Mouse (Mus musculus) limb, embryonic 11.5 days (tissue): ENCODE data around the gene Ilf3. TPM values are rescaled to one million over a fixed set of nuclear protein-coding genes. Genes with fewer than 3 reads are reported as not detected.
A peak's percentile ranks its signal among the peaks of the same experiment; 100 is the strongest.

Source experiments
- ATAC-seq: fragments of 200-750 bp; cut with Nextera tagmentation; 2 replicates; pipeline ENCODE4 v1.8.0; 2017; ENCODE audit warnings: low read depth; ENCODE audit not compliant: insufficient number of reproducible peaks, low FRiP score, low TSS enrichment
- DNase-seq: peaks from one replicate; pipeline ENCODE4 v3.0.0-alpha.2; 2015; ENCODE audit warnings: low spot score
- H3K27ac ChIP-seq: fragments of 300-500 bp; sonication (generic); replicated peaks from 2 replicates; pipeline ENCODE4 v1.5.1; 2014; ENCODE audit warnings: low read depth, mild to moderate bottlenecking, low read length
- H3K27me3 ChIP-seq: fragments of 300-500 bp; sonication (generic); 2 replicates; pipeline ENCODE4 v1.6.1; 2014; ENCODE audit warnings: mild to moderate bottlenecking, low read length, mixed read lengths; ENCODE audit not compliant: control insufficient read depth, insufficient read depth
- H3K36me3 ChIP-seq: fragments of 300-500 bp; sonication (generic); 2 replicates; pipeline ENCODE4 v1.6.1; 2014; ENCODE audit warnings: mild to moderate bottlenecking, low read length, moderate library complexity, mixed read lengths; ENCODE audit not compliant: control insufficient read depth, insufficient read depth
- H3K4me1 ChIP-seq: fragments of 300-500 bp; sonication (generic); 2 replicates; pipeline ENCODE4 v1.6.1; 2014; ENCODE audit warnings: low read length, mixed read lengths; ENCODE audit not compliant: control insufficient read depth, insufficient read depth
- H3K4me2 ChIP-seq: fragments of 300-500 bp; sonication (generic); 2 replicates; pipeline ENCODE4 v1.6.1; 2014; ENCODE audit warnings: low read depth, mild to moderate bottlenecking, moderate library complexity; ENCODE audit not compliant: severe bottlenecking
- H3K4me3 ChIP-seq: fragments of 300-500 bp; sonication (generic); 2 replicates; pipeline ENCODE4 v1.5.1; 2014; ENCODE audit warnings: low read depth, low read length
- H3K9ac ChIP-seq: fragments of 300-500 bp; sonication (generic); 2 replicates; pipeline ENCODE4 v1.6.1; 2014; ENCODE audit warnings: mild to moderate bottlenecking, low read length
- H3K9me3 ChIP-seq: fragments of 300-500 bp; sonication (generic); 2 replicates; pipeline ENCODE4 v1.6.1; 2016; ENCODE audit warnings: low read length; ENCODE audit not compliant: control insufficient read depth
- WGBS: fragments of 180-500 bp; shearing (Covaris S2); extraction: QIAGEN DNeasy Blood & Tissue Kit; methylation state at CpG from one replicate; pipeline ENCODE4 v1.1.7; 2014; 5-methylcytosine and 5-hydroxymethylcytosine counted together
- polyA plus RNA-seq: library from polyadenylated mRNA; unstranded; fragments of >200 nt; fragmentation: Nextera tagmentation; extraction: Ambion mirVana; gene quantifications from 2 replicates; pipeline ENCODE4 v1.2.1, GENCODE M21; 2014

The Ilf3 gene
- polyA plus RNA-seq, 1 experiment from 2014 or later, result 268 TPM

GRCm38 (mm10) chr9:21401042-21401441 lies 33.4 kb downstream of the Ilf3 start:
- Histone ChIP-seq H3K27me3 (no peaks in the 10 kb centered on the region), H3K9me3 (no peaks in the 10 kb centered on the region; the same call in 1 of the 2 replicates), H3K27ac (no peak overlapping the region), H3K4me2 (no peak overlapping the region), H3K9ac (no peak overlapping the region), H3K36me3 (peaks cover 45% of the 10 kb centered on the region), H3K4me1 (no peaks in the 10 kb centered on the region), H3K4me3 (no peak overlapping the region)
- DNase-seq (no peak), ATAC-seq (no peak)
- 96% methylated on average over 9 of the region's 9 CpGs for WGBS

GRCm38 (mm10) chr9:21402764-21403253 lies 35.1 kb downstream of the Ilf3 start:
- Histone ChIP-seq H3K27me3 (no peaks in the 10 kb centered on the region), H3K9me3 (no peaks in the 10 kb centered on the region; the same call in 1 of the 2 replicates), H3K4me2 (no peak overlapping the region), H3K36me3 (peaks cover 44% of the 10 kb centered on the region), H3K4me3 (no peak overlapping the region), H3K4me1 (no peaks in the 10 kb centered on the region), H3K9ac (no peak overlapping the region), H3K27ac (no peak overlapping the region)
- DNase-seq (no peak), ATAC-seq (no peak)
- 88% methylated on average over 11 of the region's 11 CpGs for WGBS

- H3K4me1 ChIP-seq, result no peaks in the 10 kb centered on the region
- no peaks in the 10 kb centered on the region; the same call in 1 of the 2 replicates for H3K9me3 ChIP-seq
- DNase-seq (no peak), ATAC-seq (no peak)
- peaks cover 41% of the 10 kb centered on the region for H3K36me3 ChIP-seq
- WGBS, result 95% methylated on average over 5 of the region's 5 CpGs
- no peak overlapping the region for H3K4me2 ChIP-seq
- H3K27ac ChIP-seq, result no peak overlapping the region
- H3K9ac ChIP-seq, result no peak overlapping the region
- H3K27me3 ChIP-seq, result no peaks in the 10 kb centered on the region
- no peak overlapping the region for H3K4me3 ChIP-seq
Measured at GRCm38 (mm10) chr9:21403745-21404144, 36.1 kb downstream of the Ilf3 start.

GRCm38 (mm10) chr9:21405525-21405924 lies 37.9 kb downstream of the Ilf3 start:
- DNase-seq, result no peak
- peaks cover 40% of the 10 kb centered on the region for H3K36me3 ChIP-seq
- H3K4me3 ChIP-seq, result no peak overlapping the region
- no peaks in the 10 kb centered on the region for H3K27me3 ChIP-seq
- no peak overlapping the region for H3K27ac ChIP-seq
- H3K4me2 ChIP-seq, result no peak overlapping the region
- WGBS, result 67% methylated on average over 4 of the region's 4 CpGs
- no peak for ATAC-seq
- H3K4me1 ChIP-seq, result no peaks in the 10 kb centered on the region
- H3K9ac ChIP-seq, result no peak overlapping the region
- no peaks in the 10 kb centered on the region; the same call in 1 of the 2 replicates for H3K9me3 ChIP-seq

GRCm38 (mm10) chr9:21407951-21408350 lies 40.3 kb downstream of the Ilf3 start:
- WGBS, result 18% methylated on average over 4 of the region's 4 CpGs
- no peaks in the 10 kb centered on the region for H3K27me3 ChIP-seq
- H3K27ac ChIP-seq, result no peak overlapping the region
- no peak overlapping the region for H3K4me2 ChIP-seq
- no peaks in the 10 kb centered on the region; the same call in 1 of the 2 replicates for H3K9me3 ChIP-seq
- no peak for ATAC-seq
- H3K4me1 ChIP-seq, result no peaks in the 10 kb centered on the region
- H3K4me3 ChIP-seq, result no peak overlapping the region
- H3K36me3 ChIP-seq, result peaks cover 29% of the 10 kb centered on the region
- no peak overlapping the region for H3K9ac ChIP-seq
- peak; percentile 61 for DNase-seq

- H3K9me3 ChIP-seq, result no peaks in the 10 kb centered on the region; the same call in 1 of the 2 replicates
- WGBS, result 81% methylated on average over 7 of the region's 7 CpGs
- H3K36me3 ChIP-seq, result peaks cover 25% of the 10 kb centered on the region
- no peaks in the 10 kb centered on the region for H3K27me3 ChIP-seq
- no peak overlapping the region for H3K4me3 ChIP-seq
- no peak overlapping the region for H3K27ac ChIP-seq
- H3K4me1 ChIP-seq, result no peaks in the 10 kb centered on the region
- DNase-seq (no peak), ATAC-seq (no peak)
- no peak overlapping the region for H3K9ac ChIP-seq
- no peak overlapping the region for H3K4me2 ChIP-seq
Measured at GRCm38 (mm10) chr9:21408624-21409023, 41.0 kb downstream of the Ilf3 start.

- H3K9ac ChIP-seq, result no peak overlapping the region
- no peak for ATAC-seq
- peak; percentile 90 for DNase-seq
- H3K27me3 ChIP-seq, result no peaks in the 10 kb centered on the region
- 37% methylated on average over 9 of the region's 9 CpGs for WGBS
- H3K9me3 ChIP-seq, result no peaks in the 10 kb centered on the region; the same call in 1 of the 2 replicates
- H3K4me2 ChIP-seq, result no peak overlapping the region
- peaks cover 15% of the 10 kb centered on the region for H3K36me3 ChIP-seq
- no peak overlapping the region for H3K4me3 ChIP-seq
- no peaks in the 10 kb centered on the region for H3K4me1 ChIP-seq
- H3K27ac ChIP-seq, result no peak overlapping the region
Measured at GRCm38 (mm10) chr9:21409592-21410317, 42.1 kb downstream of the Ilf3 start.

GRCm38 (mm10) chr9:21411669-21412550 lies 44.2 kb downstream of the Ilf3 start, which contains the start of gene Qtrt1:
TSS of gene Qtrt1 (plus strand) at chr9:21411837.
- WGBS, result 2% methylated on average over 53 of the region's 53 CpGs
- DNase-seq, result peak; percentile 87
- H3K27ac ChIP-seq, result no peak within 1 kb of the TSS
- peak within 1 kb of the TSS; percentile 76 for H3K9ac ChIP-seq
- peak within 1 kb of the TSS; percentile 65 for H3K4me3 ChIP-seq
- peak within 1 kb of the TSS; percentile 83 for H3K4me2 ChIP-seq
- H3K36me3 ChIP-seq, result peaks cover 2% of the 10 kb centered on the region; the same call in 1 of the 2 replicates
- peak; percentile 92 for ATAC-seq
- no peaks in the 10 kb centered on the region for H3K27me3 ChIP-seq
- H3K4me1 ChIP-seq, result no peaks in the 10 kb centered on the region
- no peaks in the 10 kb centered on the region for H3K9me3 ChIP-seq
